Mouse (Mus musculus) liver, embryonic 14.5 days (tissue): ENCODE results near the gene Zfp536.

Experiments used
- CTCF ChIP-seq: IDR thresholded peaks from 2 replicates; pipeline ENCODE4 v1.5.1; 2016; ENCODE audit warnings: antibody characterized with exemption, low read depth, control low read depth
- EP300 ChIP-seq: IDR thresholded peaks from 2 replicates; pipeline ENCODE4 v1.6.1; 2016; ENCODE audit warnings: antibody characterized with exemption, low read depth

- TF ChIP-seq CTCF (no peak), EP300 (no peak)
Measured at GRCm38 (mm10) chr7:37809908-37810307, 36.5 kb upstream of the Zfp536 start.
